Mouse (Mus musculus) embryo, embryonic 10 days (tissue): ENCODE data around the gene Mcm10.
"Not testable (repeated sequence)": the region's sequence is repeated elsewhere in the genome, so short reads cannot be mapped to it uniquely, and the experiment has no call there.

Experiments
- DNase-seq: peaks from one replicate; pipeline ENCODE4 v3.0.0-alpha.2; 2015; ENCODE audit warnings: low spot score

Mcm10 gene

DNA sequence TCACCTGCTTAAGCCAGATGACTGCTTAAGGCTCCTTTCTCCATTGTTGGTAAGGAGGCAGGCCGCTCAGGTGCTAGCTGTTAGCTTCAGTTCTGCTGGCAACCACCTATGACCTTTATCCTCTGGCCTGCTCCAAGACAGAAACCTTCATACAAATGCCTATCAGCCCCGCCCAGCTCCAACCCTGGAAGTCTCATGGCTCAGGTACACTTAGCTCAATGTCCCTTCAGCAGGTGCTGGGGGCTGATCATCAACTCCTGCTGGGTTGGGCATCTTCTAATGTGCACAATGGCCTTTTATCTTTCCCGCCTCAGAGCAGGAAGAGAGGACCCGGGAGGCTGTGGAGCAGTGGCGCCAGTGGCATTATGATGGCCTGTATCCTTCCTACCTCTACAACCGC is 27.6 kb downstream of the Mcm10 start:
- no peak for DNase-seq

DNA sequence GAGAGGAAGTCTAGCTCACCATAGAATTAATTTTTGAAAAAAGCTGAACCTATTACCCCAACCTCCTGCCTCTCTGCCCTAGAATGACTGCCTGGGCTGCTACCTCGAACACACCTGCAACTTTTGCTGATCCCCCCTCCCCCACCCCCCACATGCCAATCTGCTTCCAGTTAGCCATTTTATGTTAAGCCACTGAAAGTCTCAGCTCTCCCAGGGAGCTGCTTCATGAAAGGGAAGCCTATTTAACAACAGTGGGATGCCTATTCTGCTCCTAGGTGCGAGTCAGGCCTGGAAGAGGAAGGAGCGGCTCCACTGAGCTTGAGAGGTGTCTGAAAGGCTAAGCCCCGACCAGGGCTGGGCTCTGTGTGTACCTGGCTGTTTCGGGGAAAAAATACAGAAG is 28.6 kb downstream of the Mcm10 start:
- no peak for DNase-seq

DNA sequence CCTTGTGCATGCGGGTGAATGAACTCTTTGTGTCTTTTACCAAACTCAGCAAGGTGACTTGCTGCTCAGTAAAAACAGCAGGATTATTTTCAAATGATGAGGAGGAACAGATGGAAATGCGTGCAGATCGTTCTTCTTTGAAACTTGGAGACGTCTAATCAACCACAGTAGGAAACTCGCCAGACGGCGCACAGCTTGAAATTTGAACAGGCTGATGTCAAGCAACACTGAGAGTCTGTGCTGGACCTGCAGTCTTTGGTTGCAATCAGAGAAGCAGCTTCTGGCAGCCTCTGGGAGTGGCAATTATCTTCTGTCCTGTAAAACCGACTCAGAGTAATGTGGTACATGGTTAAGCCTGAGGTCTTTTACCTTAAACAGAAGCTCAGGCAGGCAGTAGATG is 34.5 kb downstream of the Mcm10 start:
- peak; percentile 34 for DNase-seq

DNA sequence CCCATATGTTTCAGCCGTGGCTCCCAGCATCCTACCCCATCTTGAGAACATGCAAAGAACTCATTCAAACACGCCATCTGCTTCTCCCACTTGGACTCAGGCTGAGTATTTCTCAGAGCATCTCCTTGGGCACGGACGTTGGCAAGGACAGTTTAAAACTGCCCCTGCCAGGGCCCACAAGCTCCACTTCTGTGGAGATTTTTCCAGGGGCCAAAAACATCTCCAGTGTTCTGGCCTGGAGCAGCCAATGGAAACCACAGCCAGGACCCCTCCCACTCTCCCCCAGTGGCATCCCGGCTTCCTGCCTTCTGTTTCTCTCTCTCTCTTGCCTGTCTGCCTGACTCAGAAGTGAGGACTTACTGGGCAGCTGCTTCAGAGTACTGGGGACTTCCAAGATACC is 36.8 kb downstream of the Mcm10 start, which contains the start of gene Ucma:
TSS of gene Ucma (plus strand) at position 316 of the 400 bp plus-strand sequence.
- DNase-seq = no peak

DNA sequence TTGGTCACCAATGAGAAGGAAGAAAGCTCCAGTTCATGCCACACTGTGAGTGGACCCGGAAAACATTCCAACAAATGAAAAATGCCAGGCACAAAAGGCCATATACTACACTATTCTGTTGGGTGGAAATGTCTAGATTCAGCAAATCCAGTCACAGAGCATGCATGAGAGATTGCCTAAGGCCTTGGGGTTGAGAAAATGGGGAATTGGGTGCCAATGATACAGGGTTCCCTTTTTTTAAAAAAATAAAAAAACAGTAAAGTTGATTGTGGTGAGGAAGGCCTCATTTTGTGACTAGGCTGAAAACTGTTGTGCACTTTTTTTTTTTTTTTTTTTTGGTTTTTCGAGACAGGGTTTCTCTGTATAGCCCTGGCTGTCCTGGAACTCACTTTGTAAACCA is 43.5 kb downstream of the Mcm10 start:
- no peak for DNase-seq

DNA sequence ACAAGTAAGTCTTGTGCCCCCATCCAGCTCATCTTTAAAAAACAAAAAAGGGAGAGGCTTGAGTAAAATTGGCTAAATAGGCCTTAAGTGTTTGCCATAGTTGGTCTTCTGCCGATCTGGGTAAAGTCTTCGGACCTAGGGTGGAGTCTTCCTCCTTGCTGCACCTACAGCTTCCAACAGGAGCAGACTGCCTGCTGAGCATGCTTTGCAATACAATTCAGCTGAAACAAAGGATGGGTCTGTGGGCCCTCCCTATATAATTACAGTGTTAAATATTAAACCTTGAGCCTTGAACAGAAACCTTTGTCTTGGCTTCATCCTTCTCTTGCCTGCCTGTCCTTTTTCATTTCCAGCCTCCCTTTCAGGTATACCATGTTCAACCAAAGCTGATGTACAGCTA is 44.8 kb downstream of the Mcm10 start:
- DNase-seq = no peak

DNA sequence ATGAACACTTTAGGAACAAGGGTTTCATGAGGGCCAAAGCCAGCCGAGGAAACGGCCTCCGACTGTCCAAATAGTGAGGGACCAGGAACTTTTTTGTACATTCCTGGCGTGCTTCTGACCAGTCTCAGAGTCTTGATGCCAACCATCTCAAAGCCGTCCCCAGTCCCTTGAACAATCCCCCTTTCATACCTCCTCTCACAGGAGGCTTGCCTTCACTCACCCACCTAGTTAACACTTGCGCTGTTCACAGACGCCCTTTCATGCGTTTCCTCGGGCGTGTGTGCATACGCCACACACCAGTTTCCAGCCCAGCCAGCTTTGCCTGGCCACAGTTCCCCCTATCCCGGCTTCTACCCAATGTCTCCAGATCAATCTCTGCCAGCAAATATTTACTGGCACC is 54.6 kb downstream of the Mcm10 start:
- no peak for DNase-seq

DNA sequence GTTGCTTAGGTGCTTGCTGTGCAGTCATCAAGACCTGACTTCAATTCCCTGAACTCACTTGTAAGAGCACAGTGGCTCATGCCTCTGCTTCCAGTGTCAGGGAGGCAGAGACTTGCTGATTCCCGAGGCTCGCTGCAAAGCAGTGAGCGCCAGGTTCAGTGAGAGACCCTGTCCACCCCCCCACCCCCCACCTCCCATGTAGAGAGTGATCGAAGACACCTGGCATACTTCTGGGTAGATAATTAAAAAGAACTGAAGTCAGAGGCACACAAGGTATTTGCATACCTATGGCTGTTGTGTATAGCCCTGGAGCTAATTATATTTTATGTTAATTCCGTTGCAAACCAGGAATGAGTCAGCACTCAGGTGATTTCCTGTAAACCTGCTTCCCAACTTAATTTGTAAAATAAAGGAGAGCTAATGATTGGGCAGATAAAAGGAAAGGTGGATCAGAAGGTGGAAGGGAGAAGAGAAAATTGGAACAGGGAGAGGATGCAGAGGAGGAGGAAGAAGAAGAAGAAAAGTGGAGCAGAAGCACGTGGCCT is 58.3 kb downstream of the Mcm10 start:
- no peak for DNase-seq

DNA sequence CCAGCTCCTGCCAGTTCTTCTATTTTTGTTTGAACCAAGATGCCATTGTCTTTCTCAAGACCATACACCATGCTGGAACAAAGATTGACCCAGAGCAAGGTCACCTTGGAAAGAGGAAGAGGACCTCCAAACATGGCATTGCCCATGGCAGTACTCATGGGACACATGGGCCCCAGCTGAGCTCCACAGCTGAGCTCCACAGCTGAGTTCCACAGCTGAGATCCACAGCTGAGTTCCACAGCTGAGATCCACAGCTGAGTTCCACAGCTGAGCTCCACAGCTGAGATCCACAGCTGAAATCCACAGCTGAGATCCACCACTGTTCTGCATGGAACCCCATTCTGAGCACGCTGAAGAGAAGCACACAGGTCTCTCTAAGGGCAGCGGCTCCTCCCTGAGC is 61.6 kb downstream of the Mcm10 start:
- no peak for DNase-seq

DNA sequence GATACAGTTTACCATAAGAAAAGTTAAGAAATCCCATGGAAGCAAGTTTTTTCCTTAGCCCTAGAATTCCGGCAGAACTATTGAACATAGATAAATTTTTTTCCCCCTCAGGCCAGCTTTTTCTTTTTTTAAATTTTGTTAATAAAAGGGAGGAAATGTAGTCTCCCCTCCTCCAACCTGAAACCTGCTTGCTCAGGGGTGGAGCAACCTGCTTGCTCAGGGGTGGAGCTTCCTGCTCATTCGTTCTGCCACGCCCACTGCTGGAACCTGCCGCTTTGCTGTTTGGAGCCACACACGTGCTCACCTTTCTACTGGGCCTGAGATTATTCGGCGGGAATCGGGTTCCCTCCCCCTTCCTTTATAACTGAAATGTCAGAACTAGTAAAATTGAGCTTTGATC is 62.9 kb downstream of the Mcm10 start:
- not testable (repeated sequence) for DNase-seq

DNA sequence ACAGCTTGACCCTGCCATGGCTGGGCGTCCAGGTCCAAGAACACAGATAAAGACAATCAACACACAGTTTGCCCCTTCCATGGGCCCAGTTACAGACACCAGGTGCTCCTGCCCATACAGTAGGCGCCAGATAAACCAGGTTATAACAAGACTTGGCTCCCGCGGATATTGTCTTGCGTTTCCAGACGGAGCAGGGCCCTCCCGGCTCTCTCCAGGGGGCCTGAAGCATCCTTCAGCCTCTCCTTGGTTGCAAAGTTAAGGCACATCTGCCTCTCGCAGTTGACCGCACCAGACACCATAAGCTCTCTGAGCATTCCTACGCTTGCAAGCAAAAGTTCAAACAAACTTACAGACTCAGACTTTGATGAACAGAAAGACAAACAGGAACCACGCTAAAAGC is 71.7 kb downstream of the Mcm10 start:
- no peak for DNase-seq
